ENCODE assay signal across 12 mouse cellular contexts in the genomic region with DNA sequence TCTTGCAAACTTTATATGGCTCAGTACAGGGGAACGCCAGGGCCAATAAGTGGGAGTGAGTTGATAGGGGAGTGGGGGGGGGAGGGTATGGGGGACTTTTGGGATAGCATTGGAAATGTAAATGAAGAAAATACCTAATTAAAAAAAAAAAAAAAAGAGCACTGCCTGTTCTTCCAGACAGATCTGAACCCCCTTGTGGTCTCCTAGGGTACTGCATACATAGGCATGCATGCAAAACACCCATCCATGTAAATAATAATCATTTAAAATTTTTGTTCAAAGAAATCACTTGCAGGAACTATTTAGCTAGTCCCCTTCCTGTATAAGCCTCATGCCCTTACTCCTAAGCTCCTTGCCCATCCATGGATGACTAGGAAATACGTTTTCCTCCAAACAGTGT.
DNase-seq lines count a peak whose midpoint lies in the region; ATAC-seq and TF ChIP-seq lines count a peak whose summit lies in the region.
"Had no signal": no experiment of that assay in that cellular context is flagged by ENCODE, and none has a peak within 500 bp of the region (broad histone marks: within the 10 kb centered on the region; RNA-seq: fewer than 3 reads in every experiment).

No protein-coding gene starts in this region.

- H3K9me3 ChIP-seq in forebrain, postnatal 0 days (ENCODE audit: low read length) = no peaks in the 10 kb centered on the region
- H3K9me3 ChIP-seq in forebrain, embryonic 15.5 days = no peaks in the 10 kb centered on the region
- no peaks in the 10 kb centered on the region for H3K9me3 ChIP-seq in liver, embryonic 14.5 days (ENCODE audit: control insufficient read depth, low read length)
- H3K9me3 ChIP-seq in liver, embryonic 11.5 days (ENCODE audit: control insufficient read depth, low read length) = no peaks in the 10 kb centered on the region
- no peaks in the 10 kb centered on the region for H3K9me3 ChIP-seq in ES-E14 (ENCODE audit: control insufficient read depth, insufficient read depth, low read depth, low read length)
- no peaks in the 10 kb centered on the region for H3K9me3 ChIP-seq in forebrain, embryonic 14.5 days (replicated peaks; ENCODE audit: control insufficient read depth, low read length)
- H3K9me3 ChIP-seq: hindbrain, embryonic 12.5 days; neural tube, embryonic 15.5 days had no signal

- DNase-seq in forebrain, postnatal 0 days = no peak
- no peak for DNase-seq in liver, embryonic 14.5 days (ENCODE audit: low read depth in 3 of 3, low spot score in 3 of 3)
- no peak for DNase-seq in liver, embryonic 11.5 days (ENCODE audit: low spot score)
- DNase-seq in ES-E14 (ENCODE audit: low read depth, low spot score) = peak; percentile 20
- peak; percentile 51 for DNase-seq in retina, embryonic 14.5 days (ENCODE audit: low spot score)
- DNase-seq in cerebellum, postnatal 4 days (ENCODE audit: low spot score in 2 of 2) = no peak
- no peak for DNase-seq in forebrain, embryonic 14.5 days (ENCODE audit: low spot score)
- DNase-seq: gastrocnemius, postnatal 25 days; layer of hippocampus, adult 9-11 months had no signal

- H3K4me1 ChIP-seq in forebrain, postnatal 0 days (ENCODE audit: insufficient read depth) = no peaks in the 10 kb centered on the region
- no peaks in the 10 kb centered on the region for H3K4me1 ChIP-seq in forebrain, embryonic 15.5 days
- no peaks in the 10 kb centered on the region for H3K4me1 ChIP-seq in liver, embryonic 14.5 days (replicated peaks; ENCODE audit: control insufficient read depth in 2 of 2, insufficient read depth in 2 of 2, low read length in 1 of 2)
- no peaks in the 10 kb centered on the region for H3K4me1 ChIP-seq in liver, embryonic 11.5 days (replicated peaks; ENCODE audit: control insufficient read depth, insufficient read depth, low read length)
- no peaks in the 10 kb centered on the region for H3K4me1 ChIP-seq in ES-E14 (ENCODE audit: control insufficient read depth in 2 of 2, insufficient read depth in 2 of 2, low read length in 2 of 2, poor library complexity in 1 of 2)
- no peaks in the 10 kb centered on the region for H3K4me1 ChIP-seq in forebrain, embryonic 14.5 days (ENCODE audit: control insufficient read depth, insufficient read depth, low read length)
- H3K4me1 ChIP-seq: hindbrain, embryonic 12.5 days; neural tube, embryonic 15.5 days had no signal

- H3K27ac ChIP-seq in forebrain, postnatal 0 days (ENCODE audit: low read depth, low read length) = no peak overlapping the region
- no peak overlapping the region for H3K27ac ChIP-seq in forebrain, embryonic 15.5 days (replicated peaks)
- H3K27ac ChIP-seq in liver, embryonic 14.5 days = no peak overlapping the region
- no peak overlapping the region for H3K27ac ChIP-seq in liver, embryonic 11.5 days (ENCODE audit: low read depth, low read length)
- H3K27ac ChIP-seq in ES-E14 (ENCODE audit: insufficient read depth, low read depth, low read length, poor library complexity, severe bottlenecking) = no peak overlapping the region
- H3K27ac ChIP-seq in forebrain, embryonic 14.5 days (ENCODE audit: low read depth, low read length) = no peak overlapping the region
- H3K27ac ChIP-seq: hindbrain, embryonic 12.5 days; neural tube, embryonic 15.5 days had no signal

- WGBS in forebrain, postnatal 0 days = 96% methylated on average over 2 of the region's 2 CpGs
- 96% methylated on average over 2 of the region's 2 CpGs for WGBS in forebrain, embryonic 15.5 days
- 67% methylated on average over 2 of the region's 2 CpGs for WGBS in liver, embryonic 14.5 days (ENCODE audit: insufficient replicate concordance)
- 88% methylated on average over 2 of the region's 2 CpGs for WGBS in liver, embryonic 11.5 days
- 97% methylated on average over 2 of the region's 2 CpGs for WGBS in forebrain, embryonic 14.5 days

- no peaks in the 10 kb centered on the region for H3K36me3 ChIP-seq in forebrain, postnatal 0 days (ENCODE audit: insufficient read depth)
- H3K36me3 ChIP-seq in forebrain, embryonic 15.5 days = no peaks in the 10 kb centered on the region
- no peaks in the 10 kb centered on the region for H3K36me3 ChIP-seq in liver, embryonic 14.5 days (replicated peaks; ENCODE audit: control insufficient read depth, insufficient read depth, low read depth)
- no peaks in the 10 kb centered on the region for H3K36me3 ChIP-seq in liver, embryonic 11.5 days (ENCODE audit: control insufficient read depth, insufficient read depth, low read length)
- no peaks in the 10 kb centered on the region for H3K36me3 ChIP-seq in ES-E14 (ENCODE audit: control insufficient read depth, insufficient read depth, low read length, poor library complexity, severe bottlenecking)
- H3K36me3 ChIP-seq in forebrain, embryonic 14.5 days (ENCODE audit: control insufficient read depth, insufficient read depth, low read length) = no peaks in the 10 kb centered on the region
- H3K36me3 ChIP-seq: hindbrain, embryonic 12.5 days; neural tube, embryonic 15.5 days had no signal

- H3K4me3 ChIP-seq in forebrain, postnatal 0 days (ENCODE audit: low read depth, low read length) = no peak overlapping the region
- H3K4me3 ChIP-seq in forebrain, embryonic 15.5 days = no peak overlapping the region
- H3K4me3 ChIP-seq in liver, embryonic 14.5 days (ENCODE audit: insufficient read depth in 1 of 2, low read depth in 2 of 2, low read length in 2 of 2) = no peak overlapping the region
- no peak overlapping the region for H3K4me3 ChIP-seq in liver, embryonic 11.5 days (ENCODE audit: low read depth, low read length)
- H3K4me3 ChIP-seq in ES-E14 (ENCODE audit: insufficient read depth in 1 of 2, low read depth in 1 of 2, low read length in 2 of 2, poor library complexity in 1 of 2, severe bottlenecking in 1 of 2) = no peak overlapping the region
- H3K4me3 ChIP-seq in forebrain, embryonic 14.5 days (ENCODE audit: low read depth, low read length) = no peak overlapping the region
- H3K4me3 ChIP-seq: hindbrain, embryonic 12.5 days; neural tube, embryonic 15.5 days had no signal

- in situ Hi-C loops in ES-E14 (cut with MboI; ENCODE audit: low sequenced_read_pairs in 2 of 2, unreplicated experiment in 2 of 2) = no loop called here

- no peak for TF ChIP-seq EP300 in liver, embryonic 14.5 days (IDR thresholded peaks at IDR 0.05; ENCODE audit: low read depth)

- peak; percentile 31 for TF ChIP-seq CTCF in forebrain, postnatal 0 days (IDR thresholded peaks at IDR 0.05; ENCODE audit: low read depth)
- TF ChIP-seq CTCF in liver, embryonic 14.5 days (IDR thresholded peaks at IDR 0.05; ENCODE audit: low read depth) = peak; percentile 44; the same call in 1 of the 2 replicates

- ATAC-seq in forebrain, postnatal 0 days = no peak
- no peak for ATAC-seq in forebrain, embryonic 15.5 days (replicated peaks)
- no peak for ATAC-seq in liver, embryonic 14.5 days (ENCODE audit: insufficient read depth)
- ATAC-seq in liver, embryonic 11.5 days (replicated peaks; ENCODE audit: low FRiP score) = no peak
- ATAC-seq in forebrain, embryonic 14.5 days = no peak

- no peak overlapping the region for H3K4me2 ChIP-seq in forebrain, postnatal 0 days (ENCODE audit: low read depth)
- H3K4me2 ChIP-seq in forebrain, embryonic 15.5 days (replicated peaks) = no peak overlapping the region
- H3K4me2 ChIP-seq in liver, embryonic 14.5 days (ENCODE audit: low read depth) = no peak overlapping the region
- no peak overlapping the region for H3K4me2 ChIP-seq in liver, embryonic 11.5 days
- no peak overlapping the region for H3K4me2 ChIP-seq in forebrain, embryonic 14.5 days (ENCODE audit: low read length)
- H3K4me2 ChIP-seq: hindbrain, embryonic 12.5 days; neural tube, embryonic 15.5 days had no signal

- no peak overlapping the region for H3K9ac ChIP-seq in forebrain, postnatal 0 days
- no peak overlapping the region for H3K9ac ChIP-seq in forebrain, embryonic 15.5 days (replicated peaks)
- H3K9ac ChIP-seq in liver, embryonic 14.5 days (replicated peaks) = no peak overlapping the region
- H3K9ac ChIP-seq in liver, embryonic 11.5 days (ENCODE audit: low read depth, low read length) = no peak overlapping the region
- H3K9ac ChIP-seq in ES-E14 (ENCODE audit: insufficient read depth, low read depth, low read length, poor library complexity, severe bottlenecking) = no peak overlapping the region
- no peak overlapping the region for H3K9ac ChIP-seq in forebrain, embryonic 14.5 days (ENCODE audit: low read length)
- H3K9ac ChIP-seq: hindbrain, embryonic 12.5 days; neural tube, embryonic 15.5 days had no signal

- no peaks in the 10 kb centered on the region for H3K27me3 ChIP-seq in forebrain, postnatal 0 days (ENCODE audit: insufficient read depth, low read length)
- no peaks in the 10 kb centered on the region for H3K27me3 ChIP-seq in forebrain, embryonic 15.5 days
- no peaks in the 10 kb centered on the region for H3K27me3 ChIP-seq in liver, embryonic 14.5 days (ENCODE audit: control insufficient read depth, insufficient read depth, low read length)
- no peaks in the 10 kb centered on the region for H3K27me3 ChIP-seq in liver, embryonic 11.5 days (replicated peaks; ENCODE audit: control insufficient read depth, insufficient read depth, low read length)
- no peaks in the 10 kb centered on the region for H3K27me3 ChIP-seq in forebrain, embryonic 14.5 days (replicated peaks; ENCODE audit: control insufficient read depth, insufficient read depth, low read length)
- H3K27me3 ChIP-seq: hindbrain, embryonic 12.5 days; neural tube, embryonic 15.5 days had no signal

TF ChIP-seq in ES-E14, 5 proteins besides CTCF, POLR2A, EP300 and RAD21:
- TF ChIP-seq ZNF384 (IDR thresholded peaks at IDR 0.05; ENCODE audit: low read depth, low read length) (peak; percentile 85), MAFK (IDR thresholded peaks at IDR 0.05; ENCODE audit: insufficient read depth, low read depth, low read length) (no peak)

Comparison
In these comparisons a context has a peak if more than half of its experiments do, and no peak if none do; other contexts are left out.
1. DNase-seq: peak in ES-E14 (single experiment) and retina, embryonic 14.5 days (single experiment); none in forebrain, postnatal 0 days (single experiment), liver, embryonic 14.5 days (0 of 3), liver, embryonic 11.5 days (single experiment), cerebellum, postnatal 4 days (0 of 2) and forebrain, embryonic 14.5 days (single experiment).